Mouse (Mus musculus): Measurements from ENCODE around the gene Pik3r1. TPM values are rescaled to one million over a fixed set of nuclear protein-coding genes. Genes with fewer than 3 reads are reported as not detected.

Pik3r1 gene
- polyA plus RNA-seq, 1 experiment from 2014 or later = 51.3 TPM

DNA sequence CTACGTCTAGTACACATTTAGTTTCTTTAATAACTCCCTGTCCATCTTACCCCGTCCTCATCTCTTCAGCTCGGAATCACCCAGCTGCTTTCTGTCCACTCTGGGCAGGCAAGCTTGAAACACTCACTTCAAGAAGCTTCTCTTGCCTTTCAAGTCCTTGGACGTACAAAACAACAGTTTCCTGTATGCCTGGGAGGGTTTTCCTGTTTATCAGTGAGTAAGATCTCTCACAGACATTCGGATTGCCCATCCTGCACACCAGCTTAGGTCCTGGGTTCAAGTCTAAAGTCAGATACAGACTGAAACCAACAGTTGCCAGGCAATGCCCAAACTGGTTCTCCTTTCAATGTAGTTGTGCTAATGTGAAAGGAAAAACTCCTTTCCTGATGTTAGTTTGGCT lies 23.1 kb downstream of the Pik3r1 start:
- Histone ChIP-seq H3K4me2 (ENCODE audit: low read length) (no peak overlapping the region), H3K27ac (ENCODE audit: low read depth, low read length) (no peak overlapping the region), H3K27me3 (replicated peaks; ENCODE audit: control insufficient read depth, insufficient read depth, low read length) (no peaks in the 10 kb centered on the region), H3K9me3 (ENCODE audit: control insufficient read depth, low read length) (no peaks in the 10 kb centered on the region), H3K36me3 (ENCODE audit: control insufficient read depth, insufficient read depth, low read length) (no peaks in the 10 kb centered on the region), H3K4me3 (ENCODE audit: low read length) (no peak overlapping the region), H3K4me1 (ENCODE audit: control insufficient read depth, insufficient read depth, low read depth, low read length) (no peaks in the 10 kb centered on the region), H3K9ac (ENCODE audit: low read depth, low read length) (no peak overlapping the region)
- ATAC-seq = no peak
- 84% methylated on average over 5 of the region's 5 CpGs for WGBS

GRCm38 (mm10) chr13:101744053-101744452 lies 24.0 kb downstream of the Pik3r1 start:
- Histone ChIP-seq H3K9ac (ENCODE audit: low read depth, low read length) (no peak overlapping the region), H3K36me3 (ENCODE audit: control insufficient read depth, insufficient read depth, low read length) (no peaks in the 10 kb centered on the region), H3K4me1 (ENCODE audit: control insufficient read depth, insufficient read depth, low read depth, low read length) (no peaks in the 10 kb centered on the region), H3K9me3 (ENCODE audit: control insufficient read depth, low read length) (no peaks in the 10 kb centered on the region), H3K27ac (ENCODE audit: low read depth, low read length) (no peak overlapping the region), H3K27me3 (replicated peaks; ENCODE audit: control insufficient read depth, insufficient read depth, low read length) (no peaks in the 10 kb centered on the region), H3K4me2 (ENCODE audit: low read length) (no peak overlapping the region), H3K4me3 (ENCODE audit: low read length) (no peak overlapping the region)
- ATAC-seq = no peak
- WGBS = 90% methylated on average over 2 of the region's 2 CpGs

- H3K4me3 ChIP-seq (ENCODE audit: low read length) = no peak overlapping the region
- H3K4me2 ChIP-seq (ENCODE audit: low read length) = no peak overlapping the region
- no peaks in the 10 kb centered on the region for H3K4me1 ChIP-seq (ENCODE audit: control insufficient read depth, insufficient read depth, low read depth, low read length)
- no peak overlapping the region for H3K27ac ChIP-seq (ENCODE audit: low read depth, low read length)
- ATAC-seq = no peak
- H3K36me3 ChIP-seq (ENCODE audit: control insufficient read depth, insufficient read depth, low read length) = no peaks in the 10 kb centered on the region
- no peaks in the 10 kb centered on the region for H3K9me3 ChIP-seq (ENCODE audit: control insufficient read depth, low read length)
- WGBS = 72% methylated on average over 8 of the region's 8 CpGs
- H3K9ac ChIP-seq (ENCODE audit: low read depth, low read length) = no peak overlapping the region
- H3K27me3 ChIP-seq (replicated peaks; ENCODE audit: control insufficient read depth, insufficient read depth, low read length) = no peaks in the 10 kb centered on the region
Measured at GRCm38 (mm10) chr13:101743247-101743646, 24.8 kb downstream of the Pik3r1 start.

DNA sequence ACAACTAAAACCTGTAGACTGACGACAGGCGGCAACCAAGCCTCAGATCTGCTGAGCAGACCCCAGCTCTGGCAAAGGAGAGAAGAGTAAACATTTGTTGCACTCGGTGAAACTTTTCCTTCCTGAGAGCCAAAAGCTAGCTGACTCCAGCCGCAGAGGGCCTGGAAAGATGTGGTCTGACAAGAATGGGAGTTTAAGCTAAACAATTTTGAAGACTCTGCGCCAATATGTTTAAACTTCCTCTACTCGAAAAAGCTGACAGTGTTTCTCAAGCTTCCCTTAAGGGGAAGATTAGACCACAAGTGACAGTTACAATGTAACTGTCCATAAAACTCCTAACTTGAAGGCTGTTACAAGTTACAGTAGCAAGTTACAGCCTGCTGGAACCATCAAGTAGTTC lies 25.4 kb downstream of the Pik3r1 start:
- no peak overlapping the region for H3K27ac ChIP-seq (ENCODE audit: low read depth, low read length)
- no peak for ATAC-seq
- no peak overlapping the region for H3K4me3 ChIP-seq (ENCODE audit: low read length)
- H3K9ac ChIP-seq (ENCODE audit: low read depth, low read length) = no peak overlapping the region
- H3K27me3 ChIP-seq (replicated peaks; ENCODE audit: control insufficient read depth, insufficient read depth, low read length) = no peaks in the 10 kb centered on the region
- H3K4me1 ChIP-seq (ENCODE audit: control insufficient read depth, insufficient read depth, low read depth, low read length) = no peaks in the 10 kb centered on the region
- 83% methylated on average over 6 of the region's 6 CpGs for WGBS
- H3K9me3 ChIP-seq (ENCODE audit: control insufficient read depth, low read length) = no peaks in the 10 kb centered on the region
- no peak overlapping the region for H3K4me2 ChIP-seq (ENCODE audit: low read length)
- no peaks in the 10 kb centered on the region for H3K36me3 ChIP-seq (ENCODE audit: control insufficient read depth, insufficient read depth, low read length)

- Histone ChIP-seq H3K27ac (ENCODE audit: low read depth, low read length) (no peak overlapping the region), H3K9ac (ENCODE audit: low read depth, low read length) (no peak overlapping the region), H3K4me2 (ENCODE audit: low read length) (no peak overlapping the region), H3K36me3 (ENCODE audit: control insufficient read depth, insufficient read depth, low read length) (no peaks in the 10 kb centered on the region), H3K4me1 (ENCODE audit: control insufficient read depth, insufficient read depth, low read depth, low read length) (no peaks in the 10 kb centered on the region), H3K4me3 (ENCODE audit: low read length) (no peak overlapping the region), H3K9me3 (ENCODE audit: control insufficient read depth, low read length) (no peaks in the 10 kb centered on the region), H3K27me3 (replicated peaks; ENCODE audit: control insufficient read depth, insufficient read depth, low read length) (no peaks in the 10 kb centered on the region)
- WGBS = 92% methylated on average over 11 of the region's 11 CpGs
- no peak for ATAC-seq
Measured at GRCm38 (mm10) chr13:101741530-101742309, 26.3 kb downstream of the Pik3r1 start.

DNA sequence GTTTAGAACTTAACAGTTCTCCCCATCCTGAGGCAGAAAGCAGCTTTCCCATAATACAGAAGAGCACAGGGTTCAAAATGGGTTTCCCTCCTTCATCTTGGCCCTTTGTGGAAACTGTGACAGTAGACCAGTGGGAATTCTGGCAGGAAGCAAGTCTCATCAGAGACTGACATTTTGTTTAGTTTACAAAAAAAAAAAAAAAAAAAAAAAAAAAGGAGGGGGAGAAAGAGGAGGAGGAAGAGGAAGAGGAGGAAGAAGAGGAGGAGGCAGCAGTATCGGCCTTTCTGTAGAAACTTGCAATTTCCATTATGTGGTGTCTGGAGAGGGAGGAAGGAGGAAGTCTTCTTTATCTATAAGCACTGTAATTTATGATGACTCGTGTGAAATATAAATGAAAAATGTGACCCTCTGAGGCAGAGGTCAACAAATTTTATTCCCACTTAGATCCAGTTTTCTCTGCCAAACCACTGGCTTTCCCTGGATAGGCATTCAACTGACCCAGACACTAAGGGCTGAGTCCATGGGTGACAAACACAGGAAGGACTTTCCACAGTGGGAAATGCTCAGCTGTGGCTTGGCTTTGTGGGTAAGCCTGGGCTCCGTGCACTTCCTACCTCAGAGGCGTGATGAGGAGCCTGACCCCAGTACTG lies 28.2 kb downstream of the Pik3r1 start:
- no peak overlapping the region for H3K9ac ChIP-seq (ENCODE audit: low read depth, low read length)
- H3K4me2 ChIP-seq (ENCODE audit: low read length) = no peak overlapping the region
- H3K36me3 ChIP-seq (ENCODE audit: control insufficient read depth, insufficient read depth, low read length) = no peaks in the 10 kb centered on the region
- no peaks in the 10 kb centered on the region for H3K27me3 ChIP-seq (replicated peaks; ENCODE audit: control insufficient read depth, insufficient read depth, low read length)
- no peak overlapping the region for H3K27ac ChIP-seq (ENCODE audit: low read depth, low read length)
- peaks cover 3% of the 10 kb centered on the region; the same call in 1 of the 2 replicates for H3K4me1 ChIP-seq (ENCODE audit: control insufficient read depth, insufficient read depth, low read depth, low read length)
- WGBS = 85% methylated on average over 4 of the region's 4 CpGs
- no peak for ATAC-seq
- H3K4me3 ChIP-seq (ENCODE audit: low read length) = no peak overlapping the region
- H3K9me3 ChIP-seq (ENCODE audit: control insufficient read depth, low read length) = no peaks in the 10 kb centered on the region

- no peak overlapping the region for H3K9ac ChIP-seq (ENCODE audit: low read depth, low read length)
- H3K36me3 ChIP-seq (ENCODE audit: control insufficient read depth, insufficient read depth, low read length) = no peaks in the 10 kb centered on the region
- no peaks in the 10 kb centered on the region for H3K9me3 ChIP-seq (ENCODE audit: control insufficient read depth, low read length)
- no peak overlapping the region for H3K4me2 ChIP-seq (ENCODE audit: low read length)
- H3K4me1 ChIP-seq (ENCODE audit: control insufficient read depth, insufficient read depth, low read depth, low read length) = peaks cover 3% of the 10 kb centered on the region; the same call in 1 of the 2 replicates
- WGBS = 66% methylated on average over 6 of the region's 6 CpGs
- H3K27ac ChIP-seq (ENCODE audit: low read depth, low read length) = no peak overlapping the region
- H3K27me3 ChIP-seq (replicated peaks; ENCODE audit: control insufficient read depth, insufficient read depth, low read length) = no peaks in the 10 kb centered on the region
- no peak overlapping the region for H3K4me3 ChIP-seq (ENCODE audit: low read length)
- ATAC-seq = peak; percentile 31; the same call in 1 of the 2 replicates
Measured at GRCm38 (mm10) chr13:101738769-101739168, 29.2 kb downstream of the Pik3r1 start.

GRCm38 (mm10) chr13:101736521-101737387 lies 31.3 kb downstream of the Pik3r1 start:
- H3K4me1 ChIP-seq (ENCODE audit: control insufficient read depth, insufficient read depth, low read depth, low read length) = peaks cover 5% of the 10 kb centered on the region; the same call in 1 of the 2 replicates
- no peak overlapping the region for H3K4me3 ChIP-seq (ENCODE audit: low read length)
- no peak overlapping the region for H3K9ac ChIP-seq (ENCODE audit: low read depth, low read length)
- no peaks in the 10 kb centered on the region for H3K9me3 ChIP-seq (ENCODE audit: control insufficient read depth, low read length)
- no peaks in the 10 kb centered on the region for H3K27me3 ChIP-seq (replicated peaks; ENCODE audit: control insufficient read depth, insufficient read depth, low read length)
- no peak overlapping the region for H3K4me2 ChIP-seq (ENCODE audit: low read length)
- H3K36me3 ChIP-seq (ENCODE audit: control insufficient read depth, insufficient read depth, low read length) = no peaks in the 10 kb centered on the region
- no peak overlapping the region for H3K27ac ChIP-seq (ENCODE audit: low read depth, low read length)
- no peak for ATAC-seq
- WGBS = 72% methylated on average over 16 of the region's 16 CpGs

Data from hindbrain, embryonic 16.5 days (tissue).